Mouse (Mus musculus): ENCODE data around the gene Tlx2. TPM values are rescaled to one million over a fixed set of nuclear protein-coding genes. Genes with fewer than 3 reads are reported as not detected.

The Tlx2 gene
- total RNA-seq (2015) = not detected in 2 replicates
- not detected in 2 replicates for total RNA-seq (2017)

GRCm38 (mm10) chr6:83070247-83070310 is at the start of gene Tlx2:
Tlx2 (minus strand) TSS chr6:83070293.
- ATAC-seq (replicated peaks; ENCODE audit: poor library complexity) = no peak

GRCm38 (mm10) chr6:83119734-83120051 is 49.6 kb upstream of the Tlx2 start:
- no peak for ATAC-seq (replicated peaks; ENCODE audit: poor library complexity)

GRCm38 (mm10) chr6:83118825-83119733 is 49.0 kb upstream of the Tlx2 start:
- ATAC-seq (replicated peaks; ENCODE audit: poor library complexity) = 0 out of 2 replicates have a peak, but pooled peaks have one; percentile 4

GRCm38 (mm10) chr6:83118369-83118768 is 48.3 kb upstream of the Tlx2 start:
- no peak for ATAC-seq (replicated peaks; ENCODE audit: poor library complexity)

- no peak for ATAC-seq (replicated peaks; ENCODE audit: poor library complexity)
These were observed 47.5 kb upstream of the Tlx2 start for GRCm38 (mm10) chr6:83117616-83118015.

GRCm38 (mm10) chr6:83117165-83117438 is 47.0 kb upstream of the Tlx2 start:
- ATAC-seq (replicated peaks; ENCODE audit: poor library complexity) = no peak

- ATAC-seq (replicated peaks; ENCODE audit: poor library complexity) = no peak
These were observed 46.5 kb upstream of the Tlx2 start for GRCm38 (mm10) chr6:83116373-83117164.

GRCm38 (mm10) chr6:83115682-83116372 is 45.7 kb upstream of the Tlx2 start:
- 0 out of 2 replicates have a peak, but pooled peaks have one; percentile 7 for ATAC-seq (replicated peaks; ENCODE audit: poor library complexity)

GRCm38 (mm10) chr6:83115011-83115671 is 45.0 kb upstream of the Tlx2 start, which contains the start of gene Mogs:
Mogs (plus strand) TSS chr6:83115496.
- ATAC-seq (replicated peaks; ENCODE audit: poor library complexity) = peak; percentile 86

GRCm38 (mm10) chr6:83111510-83112136 is 41.5 kb upstream of the Tlx2 start:
- ATAC-seq (replicated peaks; ENCODE audit: poor library complexity) = no peak

- ATAC-seq (replicated peaks; ENCODE audit: poor library complexity) = peak; percentile 69
These were observed 38.9 kb upstream of the Tlx2 start, which contains the start of gene Mrpl53 for GRCm38 (mm10) chr6:83108762-83109668. Mrpl53 (plus strand) TSS chr6:83109040.

GRCm38 (mm10) chr6:83107566-83108400 is 37.7 kb upstream of the Tlx2 start:
- peak; percentile 73 for ATAC-seq (replicated peaks; ENCODE audit: poor library complexity)

GRCm38 (mm10) chr6:83104158-83104557 is 34.1 kb upstream of the Tlx2 start:
- no peak for ATAC-seq (replicated peaks; ENCODE audit: poor library complexity)

GRCm38 (mm10) chr6:83103130-83103650 is 33.1 kb upstream of the Tlx2 start:
- ATAC-seq (replicated peaks; ENCODE audit: poor library complexity) = no peak

GRCm38 (mm10) chr6:83101688-83102556 is 31.8 kb upstream of the Tlx2 start:
- peak; percentile 70 for ATAC-seq (replicated peaks; ENCODE audit: poor library complexity)

- peak; percentile 87 for ATAC-seq (replicated peaks; ENCODE audit: poor library complexity)
These were observed 31.2 kb upstream of the Tlx2 start, which contains the start of the genes Ccdc142 and Gm42688 for GRCm38 (mm10) chr6:83101316-83101687. Ccdc142 (plus strand) TSS chr6:83101601. Gm42688 (plus strand) TSS chr6:83101617.

GRCm38 (mm10) chr6:83098411-83098810 is 28.3 kb upstream of the Tlx2 start:
- ATAC-seq (replicated peaks; ENCODE audit: poor library complexity) = no peak

GRCm38 (mm10) chr6:83095968-83096367 is 25.9 kb upstream of the Tlx2 start:
- no peak for ATAC-seq (replicated peaks; ENCODE audit: poor library complexity)

Data from megakaryocyte progenitor cell, adult 5-6 weeks (primary cell).